Mouse (Mus musculus) lung, postnatal 10 days (tissue): ENCODE measurements at regions not wholly inside any gene's neighbourhood (a gene's known extent, or its start where the extent isn't known, plus 50 kb on each side); places are given as distances from the start of the nearest gene placed in this dataset.
A peak's percentile ranks its signal among the peaks of the same experiment; 100 is the strongest.

Experiments
- DNase-seq: peaks from one replicate; pipeline ENCODE4 v3.0.0; 2021

DNA sequence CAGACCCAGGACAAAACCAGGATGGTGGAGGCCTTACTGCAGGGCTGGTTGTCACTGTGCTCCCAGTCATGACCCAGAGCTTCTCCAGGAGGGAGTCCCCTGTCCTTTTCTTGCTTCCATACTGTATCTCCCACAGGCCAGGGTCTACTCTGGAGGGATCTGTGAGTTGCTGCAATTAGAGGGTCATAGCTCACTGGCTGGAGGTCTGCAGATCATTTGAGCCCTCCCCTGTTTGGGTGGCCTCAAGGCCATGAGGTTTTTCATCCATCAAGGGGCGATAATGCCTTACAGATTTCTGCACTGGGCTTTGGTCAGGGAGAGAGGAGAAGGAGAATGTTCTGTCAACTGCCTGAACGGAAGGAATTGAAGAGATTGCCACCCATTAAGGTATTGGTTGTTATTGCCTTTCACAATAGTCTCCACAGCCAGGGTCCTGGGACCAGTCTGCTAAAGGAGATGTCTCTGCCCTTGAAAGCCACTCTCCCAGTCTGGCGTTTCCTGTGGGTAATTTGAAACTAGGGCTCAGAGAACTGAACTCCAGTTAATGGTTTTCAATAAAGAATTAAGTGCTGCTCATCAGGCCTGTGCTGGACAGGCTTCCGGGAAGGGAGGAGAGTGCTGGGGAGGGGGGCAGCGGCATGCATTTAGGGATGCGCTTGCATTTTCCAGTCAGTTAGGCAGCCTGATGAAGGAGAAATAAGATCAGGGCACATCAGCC, 147.4 kb downstream of the Dmrta2 start:
- no peak for DNase-seq

DNA sequence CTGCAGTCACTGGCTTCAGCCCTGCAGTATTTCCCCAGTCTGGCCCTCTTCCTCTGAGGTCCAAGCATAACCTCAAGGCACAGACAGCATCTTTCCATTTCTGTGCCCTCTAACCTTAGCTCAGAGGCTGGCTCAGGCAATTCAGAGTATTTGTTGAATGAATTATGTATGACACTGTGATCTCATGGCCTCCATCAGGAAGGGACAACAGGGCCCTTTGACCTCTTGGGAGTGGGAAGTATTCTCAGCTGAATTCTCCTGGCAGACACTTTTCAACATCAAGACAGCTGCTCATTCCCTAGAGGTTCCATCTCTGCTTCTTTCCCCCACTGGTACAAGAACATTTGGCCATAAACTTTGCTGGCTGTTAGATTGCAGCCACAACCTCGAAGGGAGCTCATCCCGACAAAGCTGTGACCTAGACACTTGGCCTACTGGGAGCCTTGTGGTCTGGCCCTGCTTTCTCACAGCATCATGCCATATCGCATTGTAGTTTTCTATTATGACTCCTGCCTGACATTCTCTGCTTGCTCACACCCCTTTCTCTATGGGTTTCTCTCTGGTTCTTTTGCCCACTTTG, 150.2 kb downstream of the Dmrta2 start:
- DNase-seq: no peak

- DNase-seq: peak; percentile 52
Measured at GRCm38 (mm10) chr4:110128918-110129317, 151.1 kb downstream of the Dmrta2 start.

DNA sequence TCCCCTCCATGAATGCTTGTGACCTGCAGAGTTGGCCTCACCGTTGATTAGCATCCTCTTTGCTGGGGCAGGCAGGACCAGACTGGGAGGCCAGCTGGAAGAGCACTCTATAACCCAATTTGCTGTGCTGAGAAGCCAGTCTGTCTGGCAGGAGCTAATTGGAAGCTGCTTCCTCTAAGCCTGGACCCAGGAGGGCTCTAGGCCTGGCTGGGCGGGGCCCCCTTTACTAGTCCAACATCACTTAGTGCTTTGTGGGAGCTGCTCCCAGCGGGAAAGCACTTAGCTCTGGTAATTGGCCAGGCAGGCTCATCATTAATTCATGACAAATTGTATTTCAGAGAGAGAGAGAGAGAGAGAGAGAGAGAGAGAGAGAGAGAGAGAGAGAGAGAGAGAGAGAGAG, 151.7 kb downstream of the Dmrta2 start:
- no peak for DNase-seq

DNA sequence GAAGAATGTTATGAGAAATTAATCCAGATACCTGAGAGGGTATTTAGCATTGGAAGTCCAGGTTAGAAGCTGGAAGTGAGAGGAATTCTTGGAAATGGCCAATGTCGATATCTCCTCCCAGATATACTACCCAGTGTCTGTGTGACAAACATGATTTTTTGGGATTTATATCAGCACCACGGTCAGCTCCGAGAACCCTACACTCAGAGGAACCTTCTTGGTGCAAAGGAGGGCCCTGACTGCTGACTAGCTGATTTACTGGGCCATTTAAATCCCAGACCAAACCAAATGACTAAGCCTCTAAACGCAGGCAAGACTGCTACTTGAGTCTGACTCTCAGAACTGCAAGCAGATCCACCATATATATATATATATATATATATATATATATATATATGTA, 154.2 kb downstream of the Dmrta2 start:
- peak; percentile 6 for DNase-seq

GRCm38 (mm10) chr4:110134036-110134435, 156.2 kb downstream of the Dmrta2 start:
- DNase-seq: no peak

- no peak for DNase-seq
Measured at GRCm38 (mm10) chr4:110145229-110145628, 167.4 kb downstream of the Dmrta2 start.

- no peak for DNase-seq
Measured at GRCm38 (mm10) chr4:110152103-110152946, 174.5 kb downstream of the Dmrta2 start.
